Mouse (Mus musculus): ENCODE data around the gene Cmip. TPM values are rescaled to one million over a fixed set of nuclear protein-coding genes. Genes with fewer than 3 reads are reported as not detected.

Gene Cmip
- polyA plus RNA-seq, 1 experiment from 2014 or later, result 28.5 TPM

DNA sequence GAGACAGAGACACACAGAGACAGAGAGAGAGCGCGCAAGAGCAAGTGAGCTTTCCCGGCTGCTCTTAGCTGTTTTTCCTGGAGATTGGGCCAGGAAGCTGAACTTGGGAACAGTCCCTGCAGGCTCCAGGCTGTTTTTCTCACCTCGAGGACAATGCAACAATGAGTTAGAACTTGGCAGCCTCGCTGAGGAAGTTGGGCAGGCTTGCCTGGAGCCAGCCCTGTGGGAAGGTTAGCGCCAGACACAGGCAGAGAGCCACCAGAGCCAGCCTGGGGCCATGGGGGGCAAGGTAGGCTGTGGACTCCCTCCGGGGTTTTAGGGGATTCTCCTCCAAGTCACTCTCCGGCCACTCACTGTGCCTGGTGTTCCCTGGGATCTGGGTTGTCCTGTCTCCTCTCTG, 123.9 kb downstream of the Cmip start:
- Histone ChIP-seq H3K4me1 (ENCODE audit: control insufficient read depth, insufficient read depth, low read length) (no peaks in the 10 kb centered on the region), H3K27ac (ENCODE audit: low read depth, low read length) (no peak overlapping the region), H3K36me3 (ENCODE audit: control insufficient read depth, insufficient read depth, low read length) (no peaks in the 10 kb centered on the region), H3K27me3 (ENCODE audit: control insufficient read depth, insufficient read depth, low read length) (no peaks in the 10 kb centered on the region), H3K4me3 (ENCODE audit: low read depth, low read length) (no peak overlapping the region), H3K9ac (ENCODE audit: low read length) (no peak overlapping the region), H3K9me3 (ENCODE audit: control insufficient read depth, low read length) (peaks cover 4% of the 10 kb centered on the region; the same call in 1 of the 2 replicates), H3K4me2 (no peak overlapping the region)
- ATAC-seq (ENCODE audit: low FRiP score), result no peak
- no peak for DNase-seq (ENCODE audit: low spot score, missing footprints)
- WGBS, result 91% methylated on average over 8 of the region's 8 CpGs

DNA sequence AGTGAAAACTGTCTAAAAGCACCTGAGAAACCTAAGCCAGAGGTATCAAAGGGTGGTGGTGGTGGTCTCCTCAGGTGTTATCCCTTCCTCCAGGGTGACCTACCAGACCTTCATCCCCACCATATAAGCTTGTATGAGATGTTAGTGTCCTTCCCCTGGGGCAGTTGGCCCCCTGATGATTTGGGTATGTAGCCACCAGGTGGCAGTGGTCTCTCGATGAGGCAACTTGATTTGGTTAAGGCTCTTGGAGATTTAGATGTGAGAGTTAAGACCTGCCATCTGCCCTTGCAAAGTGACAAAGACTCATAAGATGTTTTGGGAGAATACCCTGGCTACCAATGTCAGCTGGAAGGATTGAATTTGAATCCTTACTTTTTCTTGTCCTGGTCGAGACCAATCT, 129.3 kb downstream of the Cmip start:
- Histone ChIP-seq H3K27me3 (ENCODE audit: control insufficient read depth, insufficient read depth, low read length) (no peaks in the 10 kb centered on the region), H3K27ac (ENCODE audit: low read depth, low read length) (no peak overlapping the region), H3K4me1 (ENCODE audit: control insufficient read depth, insufficient read depth, low read length) (0 out of 2 replicates have a peak, but pooled peaks cover 2% of the 10 kb centered on the region), H3K9ac (ENCODE audit: low read length) (no peak overlapping the region), H3K4me3 (ENCODE audit: low read depth, low read length) (no peak overlapping the region), H3K4me2 (no peak overlapping the region), H3K36me3 (ENCODE audit: control insufficient read depth, insufficient read depth, low read length) (no peaks in the 10 kb centered on the region), H3K9me3 (ENCODE audit: control insufficient read depth, low read length) (peaks cover 4% of the 10 kb centered on the region; the same call in 1 of the 2 replicates)
- DNase-seq (ENCODE audit: low spot score, missing footprints) (no peak), ATAC-seq (ENCODE audit: low FRiP score) (no peak)
- WGBS, result 71% methylated on average over 2 of the region's 2 CpGs

DNA sequence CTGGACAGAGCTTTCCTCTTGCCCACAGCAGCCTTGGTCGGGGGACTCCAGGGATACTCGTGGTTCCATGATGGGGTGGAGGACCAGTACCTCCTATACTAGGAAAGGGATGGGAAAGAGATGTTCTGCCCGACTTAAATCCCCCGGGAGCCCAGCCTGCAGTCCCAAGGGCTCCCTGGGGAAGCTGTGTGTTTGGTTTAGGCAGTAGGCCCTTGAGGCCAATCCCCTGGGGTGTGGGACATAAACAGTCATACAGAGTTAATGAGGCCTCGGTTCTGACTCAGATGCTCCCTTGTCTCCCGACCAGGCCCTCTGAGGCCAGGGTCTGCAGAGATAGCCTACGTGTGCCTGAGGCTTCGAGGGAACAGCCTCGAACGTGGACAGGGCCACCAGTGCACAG, 130.8 kb downstream of the Cmip start:
- Histone ChIP-seq H3K4me1 (ENCODE audit: control insufficient read depth, insufficient read depth, low read length) (0 out of 2 replicates have a peak, but pooled peaks cover 3% of the 10 kb centered on the region), H3K4me3 (ENCODE audit: low read depth, low read length) (no peak overlapping the region), H3K9me3 (ENCODE audit: control insufficient read depth, low read length) (peaks cover 4% of the 10 kb centered on the region; the same call in 1 of the 2 replicates), H3K27ac (ENCODE audit: low read depth, low read length) (no peak overlapping the region), H3K36me3 (ENCODE audit: control insufficient read depth, insufficient read depth, low read length) (no peaks in the 10 kb centered on the region), H3K4me2 (no peak overlapping the region), H3K27me3 (ENCODE audit: control insufficient read depth, insufficient read depth, low read length) (no peaks in the 10 kb centered on the region), H3K9ac (ENCODE audit: low read length) (no peak overlapping the region)
- no peak for DNase-seq (ENCODE audit: low spot score, missing footprints)
- WGBS, result 72% methylated on average over 10 of the region's 10 CpGs
- no peak for ATAC-seq (ENCODE audit: low FRiP score)

- H3K27me3 ChIP-seq (ENCODE audit: control insufficient read depth, insufficient read depth, low read length), result no peaks in the 10 kb centered on the region
- no peaks in the 10 kb centered on the region for H3K36me3 ChIP-seq (ENCODE audit: control insufficient read depth, insufficient read depth, low read length)
- H3K4me2 ChIP-seq, result no peak overlapping the region
- H3K9ac ChIP-seq (ENCODE audit: low read length), result no peak overlapping the region
- no peak for DNase-seq (ENCODE audit: low spot score, missing footprints)
- peaks cover 4% of the 10 kb centered on the region; the same call in 1 of the 2 replicates for H3K9me3 ChIP-seq (ENCODE audit: control insufficient read depth, low read length)
- 0 out of 2 replicates have a peak, but pooled peaks cover 3% of the 10 kb centered on the region for H3K4me1 ChIP-seq (ENCODE audit: control insufficient read depth, insufficient read depth, low read length)
- no peak overlapping the region for H3K27ac ChIP-seq (ENCODE audit: low read depth, low read length)
- no peak for ATAC-seq (ENCODE audit: low FRiP score)
- 87% methylated on average over 8 of the region's 8 CpGs for whole genome bisulfite sequencing
- no peak overlapping the region for H3K4me3 ChIP-seq (ENCODE audit: low read depth, low read length)
Observed at GRCm38 (mm10) chr8:117388370-117388769, 131.5 kb downstream of the Cmip start.

- H3K4me3 ChIP-seq (ENCODE audit: low read depth, low read length), result no peak overlapping the region
- no peak overlapping the region for H3K9ac ChIP-seq (ENCODE audit: low read length)
- no peak overlapping the region for H3K4me2 ChIP-seq
- H3K4me1 ChIP-seq (ENCODE audit: control insufficient read depth, insufficient read depth, low read length), result 0 out of 2 replicates have a peak, but pooled peaks cover 3% of the 10 kb centered on the region
- H3K9me3 ChIP-seq (ENCODE audit: control insufficient read depth, low read length), result no peaks in the 10 kb centered on the region
- H3K36me3 ChIP-seq (ENCODE audit: control insufficient read depth, insufficient read depth, low read length), result no peaks in the 10 kb centered on the region
- no peak for DNase-seq (ENCODE audit: low spot score, missing footprints)
- H3K27ac ChIP-seq (ENCODE audit: low read depth, low read length), result no peak overlapping the region
- H3K27me3 ChIP-seq (ENCODE audit: control insufficient read depth, insufficient read depth, low read length), result no peaks in the 10 kb centered on the region
- no peak for ATAC-seq (ENCODE audit: low FRiP score)
- WGBS, result 72% methylated on average over 6 of the region's 6 CpGs
Observed at GRCm38 (mm10) chr8:117393853-117394252, 137.0 kb downstream of the Cmip start.

DNA sequence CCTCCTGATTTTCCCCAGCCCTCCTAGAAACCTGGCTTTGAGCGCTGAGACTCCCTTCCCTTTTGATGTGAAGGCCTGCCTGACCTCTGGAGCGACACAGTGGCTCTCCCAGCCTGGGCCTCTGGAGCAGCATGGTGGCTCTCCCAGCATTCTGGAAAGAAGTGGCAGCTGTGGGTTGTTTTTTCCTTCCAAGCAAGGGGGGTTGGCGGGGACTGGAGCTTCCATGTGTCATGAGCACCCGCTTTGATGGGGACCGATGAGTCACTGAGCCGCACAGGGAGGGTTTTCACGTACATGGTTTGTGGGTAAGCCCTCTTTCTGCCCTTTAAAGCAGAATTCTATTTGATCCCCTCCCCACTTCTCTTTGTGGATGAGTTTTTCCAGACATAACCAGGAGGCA, 138.2 kb downstream of the Cmip start:
- Histone ChIP-seq H3K36me3 (ENCODE audit: control insufficient read depth, insufficient read depth, low read length) (no peaks in the 10 kb centered on the region), H3K27me3 (ENCODE audit: control insufficient read depth, insufficient read depth, low read length) (no peaks in the 10 kb centered on the region), H3K4me3 (ENCODE audit: low read depth, low read length) (no peak overlapping the region), H3K4me2 (no peak overlapping the region), H3K9me3 (ENCODE audit: control insufficient read depth, low read length) (no peaks in the 10 kb centered on the region), H3K9ac (ENCODE audit: low read length) (no peak overlapping the region), H3K27ac (ENCODE audit: low read depth, low read length) (no peak overlapping the region), H3K4me1 (ENCODE audit: control insufficient read depth, insufficient read depth, low read length) (0 out of 2 replicates have a peak, but pooled peaks cover 3% of the 10 kb centered on the region)
- ATAC-seq (ENCODE audit: low FRiP score) (no peak), DNase-seq (ENCODE audit: low spot score, missing footprints) (no peak)
- 82% methylated on average over 7 of the region's 7 CpGs for WGBS

DNA sequence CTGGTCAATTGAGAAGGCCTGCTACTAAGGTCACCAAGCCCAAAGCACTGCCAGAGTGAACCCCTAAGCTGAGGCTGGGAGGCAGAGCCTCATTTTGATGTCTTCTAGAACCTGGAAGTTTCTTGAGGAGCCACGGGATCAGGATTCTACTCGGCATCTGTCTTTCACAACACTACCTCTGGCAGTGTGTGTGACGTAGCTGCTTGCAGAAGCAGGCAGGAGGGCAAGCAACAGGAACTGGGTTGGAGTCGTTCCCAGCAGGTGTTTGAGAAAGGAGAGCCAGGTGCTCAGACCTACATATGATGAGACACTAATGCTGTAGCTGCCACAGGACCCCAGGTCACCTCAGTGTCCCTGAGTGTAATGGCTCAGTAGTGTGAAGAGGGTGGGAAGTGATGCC, 140.0 kb downstream of the Cmip start:
- Histone ChIP-seq H3K4me2 (no peak overlapping the region), H3K36me3 (ENCODE audit: control insufficient read depth, insufficient read depth, low read length) (no peaks in the 10 kb centered on the region), H3K27ac (ENCODE audit: low read depth, low read length) (no peak overlapping the region), H3K4me3 (ENCODE audit: low read depth, low read length) (no peak overlapping the region), H3K4me1 (ENCODE audit: control insufficient read depth, insufficient read depth, low read length) (peaks cover 5% of the 10 kb centered on the region; the same call in 1 of the 2 replicates), H3K9me3 (ENCODE audit: control insufficient read depth, low read length) (no peaks in the 10 kb centered on the region), H3K9ac (ENCODE audit: low read length) (no peak overlapping the region), H3K27me3 (ENCODE audit: control insufficient read depth, insufficient read depth, low read length) (no peaks in the 10 kb centered on the region)
- no peak for ATAC-seq (ENCODE audit: low FRiP score)
- 96% methylated on average over 4 of the region's 4 CpGs for WGBS
- DNase-seq (ENCODE audit: low spot score, missing footprints), result no peak

GRCm38 (mm10) chr8:117397751-117398150, 140.9 kb downstream of the Cmip start:
- H3K27me3 ChIP-seq (ENCODE audit: control insufficient read depth, insufficient read depth, low read length), result no peaks in the 10 kb centered on the region
- DNase-seq (ENCODE audit: low spot score, missing footprints) (no peak), ATAC-seq (ENCODE audit: low FRiP score) (no peak)
- H3K4me2 ChIP-seq, result no peak overlapping the region
- no peaks in the 10 kb centered on the region for H3K9me3 ChIP-seq (ENCODE audit: control insufficient read depth, low read length)
- H3K27ac ChIP-seq (ENCODE audit: low read depth, low read length), result no peak overlapping the region
- peaks cover 6% of the 10 kb centered on the region; the same call in 1 of the 2 replicates for H3K4me1 ChIP-seq (ENCODE audit: control insufficient read depth, insufficient read depth, low read length)
- H3K36me3 ChIP-seq (ENCODE audit: control insufficient read depth, insufficient read depth, low read length), result no peaks in the 10 kb centered on the region
- no peak overlapping the region for H3K4me3 ChIP-seq (ENCODE audit: low read depth, low read length)
- 94% methylated on average over 15 of the region's 15 CpGs for WGBS
- H3K9ac ChIP-seq (ENCODE audit: low read length), result no peak overlapping the region

GRCm38 (mm10) chr8:117399229-117399628, 142.4 kb downstream of the Cmip start:
- WGBS, result 89% methylated on average over 8 of the region's 8 CpGs
- Histone ChIP-seq H3K9me3 (ENCODE audit: control insufficient read depth, low read length) (no peaks in the 10 kb centered on the region), H3K4me3 (ENCODE audit: low read depth, low read length) (no peak overlapping the region), H3K4me1 (ENCODE audit: control insufficient read depth, insufficient read depth, low read length) (peaks cover 15% of the 10 kb centered on the region), H3K9ac (ENCODE audit: low read length) (no peak overlapping the region), H3K27ac (ENCODE audit: low read depth, low read length) (no peak overlapping the region), H3K4me2 (no peak overlapping the region), H3K27me3 (ENCODE audit: control insufficient read depth, insufficient read depth, low read length) (no peaks in the 10 kb centered on the region), H3K36me3 (ENCODE audit: control insufficient read depth, insufficient read depth, low read length) (no peaks in the 10 kb centered on the region)
- ATAC-seq (ENCODE audit: low FRiP score), result no peak
- no peak for DNase-seq (ENCODE audit: low spot score, missing footprints)
